Mouse (Mus musculus) ES-E14 (cell line): ENCODE data around the gene Wdr73. TPM values are rescaled to one million over a fixed set of nuclear protein-coding genes. Genes with fewer than 3 reads are reported as not detected.

Source experiments
- DNase-seq: peaks from one replicate; pipeline ENCODE4 v3.0.0-alpha.2; 2013; ENCODE audit warnings: low read depth, low spot score
- H3K27ac ChIP-seq: 2 replicates; pipeline ENCODE4 v1.5.1; 2012; ENCODE audit warnings: low read depth, mild to moderate bottlenecking, low read length, moderate library complexity, mixed read lengths; ENCODE audit not compliant: poor library complexity, insufficient read depth, severe bottlenecking
- H3K36me3 ChIP-seq: 2 replicates; pipeline ENCODE4 v1.6.1; 2012; ENCODE audit warnings: mild to moderate bottlenecking, low read length, moderate library complexity, mixed read lengths; ENCODE audit not compliant: control insufficient read depth, poor library complexity, insufficient read depth, severe bottlenecking
- H3K4me1 ChIP-seq, 2 experiments: fragments of 150-350 bp in 1 of 2; sonication (generic) in 1 of 2; 2 replicates each; pipeline ENCODE4 v1.6.1; 2012; ENCODE audit warnings: low read length in 2 of 2, mild to moderate bottlenecking in 1 of 2, mixed read lengths in 1 of 2; ENCODE audit not compliant: control insufficient read depth in 2 of 2, insufficient read depth in 2 of 2, poor library complexity in 1 of 2
- H3K4me3 ChIP-seq, 2 experiments: fragments of 150-350 bp in 1 of 2; sonication (generic) in 1 of 2; 2 replicates each; pipeline ENCODE4 v1.5.1; 2012; ENCODE audit warnings: low read length in 2 of 2, low read depth in 1 of 2, mild to moderate bottlenecking in 1 of 2, mixed read lengths in 1 of 2; ENCODE audit not compliant: insufficient read depth in 1 of 2, poor library complexity in 1 of 2, severe bottlenecking in 1 of 2
- H3K9ac ChIP-seq: 2 replicates; pipeline ENCODE4 v1.6.1; 2012; ENCODE audit warnings: low read depth, mild to moderate bottlenecking, low read length, mixed read lengths; ENCODE audit not compliant: poor library complexity, insufficient read depth, severe bottlenecking
- H3K9me3 ChIP-seq: fragments of 150-350 bp; sonication (generic); 2 replicates; pipeline ENCODE4 v1.6.1; 2012; ENCODE audit warnings: low read depth, mild to moderate bottlenecking, low read length; ENCODE audit not compliant: control insufficient read depth, insufficient read depth
- CHD2 ChIP-seq: IDR thresholded peaks from 2 replicates; pipeline ENCODE4 v1.6.1; 2014; ENCODE audit warnings: mild to moderate bottlenecking, low read depth, low read length, inconsistent platforms
- HCFC1 ChIP-seq: IDR thresholded peaks from 2 replicates; pipeline ENCODE4 v1.6.1; 2012; ENCODE audit warnings: low read length, inconsistent platforms, borderline replicate concordance; ENCODE audit not compliant: insufficient read depth
- MAFK ChIP-seq: IDR thresholded peaks from 2 replicates; pipeline ENCODE4 v1.6.1; 2014; ENCODE audit warnings: mild to moderate bottlenecking, low read depth, low read length, inconsistent platforms; ENCODE audit not compliant: insufficient read depth
- ZC3H11A ChIP-seq: IDR thresholded peaks from 2 replicates; pipeline ENCODE4 v1.6.1; 2012; ENCODE audit warnings: low read depth, mild to moderate bottlenecking, inconsistent platforms, low read length, borderline replicate concordance
- ZNF384 ChIP-seq: IDR thresholded peaks from 2 replicates; pipeline ENCODE4 v1.6.1; 2012; ENCODE audit warnings: low read depth, low read length, inconsistent platforms
- in situ Hi-C, 2 experiments: fragments of 600-800 bp; cut with MboI; formaldehyde crosslinking; loops; one replicate each; pipeline ENCODE4 v1.15.1; 2025; ENCODE audit warnings: low sequenced_read_pairs in 2 of 2, inconsistent platforms in 1 of 2; ENCODE audit not compliant: unreplicated experiment in 2 of 2
- total RNA-seq: library from RNA; depleted of rRNA; stranded (reverse); fragments of 300-350 nt; gene quantifications from 2 replicates; pipeline ENCODE4 v1.2.3, GENCODE M21; 2012

The Wdr73 gene
- total RNA-seq, 1 experiment: 38.2 TPM

GRCm38 (mm10) chr7:80935834-80936233 is 34.8 kb upstream of the Wdr73 start:
- no peaks in the 10 kb centered on the region for H3K9me3 ChIP-seq
- no peaks in the 10 kb centered on the region for H3K4me1 ChIP-seq
- H3K36me3 ChIP-seq: peaks cover 6% of the 10 kb centered on the region
- no peak for DNase-seq
- in situ Hi-C loops: no loop called here
- H3K4me3 ChIP-seq: no peak overlapping the region
- H3K27ac ChIP-seq: no peak overlapping the region
- TF ChIP-seq ZNF384: no peak
- TF ChIP-seq CHD2: no peak
- no peak for TF ChIP-seq ZC3H11A
- no peak for TF ChIP-seq MAFK
- TF ChIP-seq HCFC1: no peak
- no peak overlapping the region for H3K9ac ChIP-seq

DNA sequence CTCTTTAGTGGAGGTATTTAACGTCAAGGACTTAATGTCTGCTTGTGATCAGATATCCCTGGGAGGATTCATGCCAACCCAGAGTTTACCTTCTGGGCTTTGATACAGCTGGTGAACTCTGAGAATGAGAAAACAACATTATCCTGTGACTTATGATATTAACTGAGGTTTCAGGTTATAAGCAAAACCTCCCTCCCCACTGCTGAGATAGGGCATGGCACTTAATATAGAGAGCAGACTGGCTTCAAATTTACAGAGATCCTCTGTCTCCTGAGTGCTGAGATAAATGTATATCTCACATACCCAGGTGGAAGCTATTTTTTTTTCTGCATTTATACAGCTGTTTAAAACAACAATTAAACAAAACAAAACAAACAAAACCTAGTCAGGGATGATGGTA is 31.7 kb upstream of the Wdr73 start:
- Histone ChIP-seq H3K4me3 (no peak overlapping the region), H3K9ac (no peak overlapping the region), H3K36me3 (peaks cover 6% of the 10 kb centered on the region), H3K4me1 (no peaks in the 10 kb centered on the region), H3K27ac (no peak overlapping the region), H3K9me3 (no peaks in the 10 kb centered on the region)
- in situ Hi-C loops: no loop called here
- TF ChIP-seq ZNF384 (no peak), CHD2 (no peak), HCFC1 (no peak), MAFK (no peak), ZC3H11A (no peak)
- no peak for DNase-seq

- H3K4me1 ChIP-seq: no peaks in the 10 kb centered on the region
- DNase-seq: no peak
- H3K9ac ChIP-seq: no peak overlapping the region
- in situ Hi-C loops: no loop called here
- H3K9me3 ChIP-seq: no peaks in the 10 kb centered on the region
- TF ChIP-seq ZC3H11A (no peak), ZNF384 (no peak), CHD2 (no peak), HCFC1 (no peak), MAFK (no peak)
- H3K27ac ChIP-seq: no peak overlapping the region
- no peak overlapping the region for H3K4me3 ChIP-seq
- H3K36me3 ChIP-seq: peaks cover 7% of the 10 kb centered on the region
Measured at GRCm38 (mm10) chr7:80931618-80932207, 30.6 kb upstream of the Wdr73 start.

DNA sequence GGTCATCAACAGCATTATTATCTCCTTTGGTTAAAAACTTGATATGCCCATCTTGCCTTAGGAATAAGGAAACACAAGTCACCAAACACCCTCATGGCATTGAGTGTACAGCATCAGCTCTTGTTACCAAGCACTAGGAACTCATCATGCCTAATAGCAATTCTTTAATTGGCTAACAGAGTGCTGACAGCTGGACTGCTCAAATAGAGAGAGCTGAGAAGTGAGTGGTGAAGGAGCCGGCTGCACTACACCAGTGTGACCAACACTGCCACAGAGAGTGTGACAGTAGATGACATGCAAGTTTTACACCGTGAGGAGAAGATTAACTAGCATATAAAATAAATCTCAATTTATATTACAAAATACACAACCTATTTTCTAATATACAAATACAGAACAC is 22.1 kb upstream of the Wdr73 start:
- in situ Hi-C loops: no loop called here
- no peak for DNase-seq
- Histone ChIP-seq H3K27ac (no peak overlapping the region), H3K9ac (no peak overlapping the region), H3K9me3 (no peaks in the 10 kb centered on the region), H3K4me1 (peaks cover 0 to 7% of the 10 kb centered on the region in 2 experiments; a peak in 1 of 4 replicates), H3K4me3 (no peak overlapping the region), H3K36me3 (peaks cover 9% of the 10 kb centered on the region)
- TF ChIP-seq ZC3H11A (no peak), ZNF384 (no peak), HCFC1 (no peak), MAFK (no peak), CHD2 (no peak)
